Mouse (Mus musculus) ES-E14 (cell line): ENCODE measurements around the gene Serpini1. TPM values are rescaled to one million over a fixed set of nuclear protein-coding genes. Genes with fewer than 3 reads are reported as not detected.

Source experiments
- DNase-seq: peaks from one replicate; pipeline ENCODE4 v3.0.0-alpha.2; 2013; ENCODE audit warnings: low read depth, low spot score
- H3K27ac ChIP-seq: 2 replicates; pipeline ENCODE4 v1.5.1; 2012; ENCODE audit warnings: low read depth, mild to moderate bottlenecking, low read length, moderate library complexity, mixed read lengths; ENCODE audit not compliant: poor library complexity, insufficient read depth, severe bottlenecking
- H3K36me3 ChIP-seq: 2 replicates; pipeline ENCODE4 v1.6.1; 2012; ENCODE audit warnings: mild to moderate bottlenecking, low read length, moderate library complexity, mixed read lengths; ENCODE audit not compliant: control insufficient read depth, poor library complexity, insufficient read depth, severe bottlenecking
- H3K4me1 ChIP-seq, 2 experiments: fragments of 150-350 bp in 1 of 2; sonication (generic) in 1 of 2; 2 replicates each; pipeline ENCODE4 v1.6.1; 2012; ENCODE audit warnings: low read length in 2 of 2, mild to moderate bottlenecking in 1 of 2, mixed read lengths in 1 of 2; ENCODE audit not compliant: control insufficient read depth in 2 of 2, insufficient read depth in 2 of 2, poor library complexity in 1 of 2
- H3K4me3 ChIP-seq, 2 experiments: fragments of 150-350 bp in 1 of 2; sonication (generic) in 1 of 2; 2 replicates each; pipeline ENCODE4 v1.5.1; 2012; ENCODE audit warnings: low read length in 2 of 2, low read depth in 1 of 2, mild to moderate bottlenecking in 1 of 2, mixed read lengths in 1 of 2; ENCODE audit not compliant: insufficient read depth in 1 of 2, poor library complexity in 1 of 2, severe bottlenecking in 1 of 2
- H3K9ac ChIP-seq: 2 replicates; pipeline ENCODE4 v1.6.1; 2012; ENCODE audit warnings: low read depth, mild to moderate bottlenecking, low read length, mixed read lengths; ENCODE audit not compliant: poor library complexity, insufficient read depth, severe bottlenecking
- H3K9me3 ChIP-seq: fragments of 150-350 bp; sonication (generic); 2 replicates; pipeline ENCODE4 v1.6.1; 2012; ENCODE audit warnings: low read depth, mild to moderate bottlenecking, low read length; ENCODE audit not compliant: control insufficient read depth, insufficient read depth
- CHD2 ChIP-seq: IDR thresholded peaks from 2 replicates; pipeline ENCODE4 v1.6.1; 2014; ENCODE audit warnings: mild to moderate bottlenecking, low read depth, low read length, inconsistent platforms
- HCFC1 ChIP-seq: IDR thresholded peaks from 2 replicates; pipeline ENCODE4 v1.6.1; 2012; ENCODE audit warnings: low read length, inconsistent platforms, borderline replicate concordance; ENCODE audit not compliant: insufficient read depth
- MAFK ChIP-seq: IDR thresholded peaks from 2 replicates; pipeline ENCODE4 v1.6.1; 2014; ENCODE audit warnings: mild to moderate bottlenecking, low read depth, low read length, inconsistent platforms; ENCODE audit not compliant: insufficient read depth
- ZC3H11A ChIP-seq: IDR thresholded peaks from 2 replicates; pipeline ENCODE4 v1.6.1; 2012; ENCODE audit warnings: low read depth, mild to moderate bottlenecking, inconsistent platforms, low read length, borderline replicate concordance
- ZNF384 ChIP-seq: IDR thresholded peaks from 2 replicates; pipeline ENCODE4 v1.6.1; 2012; ENCODE audit warnings: low read depth, low read length, inconsistent platforms
- in situ Hi-C, 2 experiments: fragments of 600-800 bp; cut with MboI; formaldehyde crosslinking; loops; one replicate each; pipeline ENCODE4 v1.15.1; 2025; ENCODE audit warnings: low sequenced_read_pairs in 2 of 2, inconsistent platforms in 1 of 2; ENCODE audit not compliant: unreplicated experiment in 2 of 2
- total RNA-seq: library from RNA; depleted of rRNA; stranded (reverse); fragments of 300-350 nt; gene quantifications from 2 replicates; pipeline ENCODE4 v1.2.3, GENCODE M21; 2012; rRNA removed

Gene Serpini1
- total RNA-seq, 1 experiment: 5.7 TPM

- Histone ChIP-seq H3K9me3 (no peaks in the 10 kb centered on the region), H3K36me3 (no peaks in the 10 kb centered on the region), H3K4me1 (no peaks in the 10 kb centered on the region), H3K27ac (no peak overlapping the region), H3K9ac (no peak overlapping the region), H3K4me3 (no peak overlapping the region)
- TF ChIP-seq ZNF384 (no peak), CHD2 (no peak), MAFK (no peak), HCFC1 (no peak), ZC3H11A (no peak)
- no peak for DNase-seq
- in situ Hi-C loops: no loop called here
These were observed 129.4 kb downstream of the Serpini1 start for GRCm38 (mm10) chr3:75686775-75687174.

- in situ Hi-C loops: no loop called here
- TF ChIP-seq CHD2 (no peak), ZC3H11A (no peak), ZNF384 (no peak), MAFK (no peak), HCFC1 (no peak)
- no peaks in the 10 kb centered on the region for H3K4me1 ChIP-seq
These were observed 130.0 kb downstream of the Serpini1 start for GRCm38 (mm10) chr3:75687187-75687825.

GRCm38 (mm10) chr3:75690321-75690720 is 133.0 kb downstream of the Serpini1 start:
- Histone ChIP-seq H3K9me3 (no peaks in the 10 kb centered on the region), H3K36me3 (no peaks in the 10 kb centered on the region), H3K4me3 (no peak overlapping the region), H3K9ac (no peak overlapping the region), H3K27ac (no peak overlapping the region), H3K4me1 (no peaks in the 10 kb centered on the region)
- TF ChIP-seq ZNF384 (no peak), ZC3H11A (no peak), HCFC1 (no peak)
- in situ Hi-C loops: no loop called here
- DNase-seq: no peak

More at GRCm38 (mm10) chr3:75687187-75687825, 130.0 kb downstream of the Serpini1 start:
- no peak overlapping the region for H3K4me3 ChIP-seq
- no peak for DNase-seq
- H3K27ac ChIP-seq: no peak overlapping the region
- H3K9ac ChIP-seq: no peak overlapping the region
- H3K9me3 ChIP-seq: no peaks in the 10 kb centered on the region
- H3K36me3 ChIP-seq: no peaks in the 10 kb centered on the region

- no peaks in the 10 kb centered on the region for H3K9me3 ChIP-seq
- no peaks in the 10 kb centered on the region for H3K4me1 ChIP-seq
- no peak overlapping the region for H3K27ac ChIP-seq
- no peaks in the 10 kb centered on the region for H3K36me3 ChIP-seq
- H3K4me3 ChIP-seq: no peak overlapping the region
- TF ChIP-seq CHD2 (no peak), ZC3H11A (no peak), HCFC1 (no peak), ZNF384 (no peak), MAFK (no peak)
- in situ Hi-C loops: no loop called here
- no peak overlapping the region for H3K9ac ChIP-seq
- no peak for DNase-seq
These were observed 134.7 kb downstream of the Serpini1 start for GRCm38 (mm10) chr3:75692088-75692487.

Other genes starting within 250 kb of the Serpini1 start
- gene Wdr49, start 75.4 kb upstream of the Serpini1 start, total RNA-seq: not detected in 2 replicates
- gene Pdcd10, start 691 bp upstream of the Serpini1 start, total RNA-seq: 34.1 and 51.0 TPM in 2 replicates
- not detected in 2 replicates for gene Gm29133, start 190.7 kb downstream of the Serpini1 start, total RNA-seq